Mouse (Mus musculus) MEL (cell line): ENCODE results near the gene Cxcl10. TPM values are rescaled to one million over a fixed set of nuclear protein-coding genes. Genes with fewer than 3 reads are reported as not detected.

Source experiments
- DNase-seq: peaks from one replicate; pipeline ENCODE4 v3.0.0; 2011; ENCODE audit warnings: low read depth, low spot score
- H3K27ac ChIP-seq: 2 replicates; pipeline ENCODE4 v1.5.1; 2012; ENCODE audit warnings: low read depth, mild to moderate bottlenecking, control low read depth, low read length, moderate library complexity; ENCODE audit not compliant: control insufficient read depth
- H3K27me3 ChIP-seq, 2 experiments: fragments of 150-350 bp in 1 of 2; sonication (generic) in 1 of 2; 2 replicates each; pipeline ENCODE4 v1.6.1; 2012; ENCODE audit warnings: low read length in 2 of 2, mild to moderate bottlenecking in 2 of 2, improper control_type of control experiment in 1 of 2, moderate library complexity in 1 of 2; ENCODE audit not compliant: insufficient read depth in 2 of 2, control insufficient read depth in 1 of 2
- H3K36me3 ChIP-seq, 2 experiments: 2 replicates each; pipeline ENCODE4 v1.6.1; 2012 to 2014; ENCODE audit warnings: low read length in 2 of 2, improper control_type of control experiment in 1 of 2, inconsistent platforms in 1 of 2, mild to moderate bottlenecking in 1 of 2; ENCODE audit not compliant: insufficient read depth in 2 of 2, control insufficient read depth in 1 of 2
- H3K4me1 ChIP-seq, 2 experiments: fragments of 150-350 bp in 1 of 2; sonication (generic) in 1 of 2; 2 replicates each; pipeline ENCODE4 v1.6.1; 2012; ENCODE audit warnings: low read length in 2 of 2, improper control_type of control experiment in 1 of 2, mild to moderate bottlenecking in 1 of 2; ENCODE audit not compliant: insufficient read depth in 2 of 2, control insufficient read depth in 1 of 2
- H3K4me3 ChIP-seq, 2 experiments: fragments of 150-350 bp in 1 of 2; sonication (generic) in 1 of 2; 2 replicates each; pipeline ENCODE4 v1.5.1; 2012; ENCODE audit warnings: low read depth in 2 of 2, low read length in 2 of 2, mild to moderate bottlenecking in 2 of 2, moderate library complexity in 2 of 2, control low read depth in 1 of 2, improper control_type of control experiment in 1 of 2; ENCODE audit not compliant: control insufficient read depth in 1 of 2, insufficient read depth in 1 of 2
- H3K79me2 ChIP-seq: 2 replicates; pipeline ENCODE4 v1.6.1; 2012; ENCODE audit warnings: mild to moderate bottlenecking, low read length, moderate library complexity; ENCODE audit not compliant: control insufficient read depth, poor library complexity, insufficient read depth
- H3K9ac ChIP-seq: 2 replicates; pipeline ENCODE4 v1.6.1; 2012; ENCODE audit warnings: low read depth, mild to moderate bottlenecking, control low read depth, low read length, moderate library complexity; ENCODE audit not compliant: control insufficient read depth, poor library complexity, severe bottlenecking
- H3K9me3 ChIP-seq: fragments of 150-350 bp; sonication (generic); replicated peaks from 2 replicates; pipeline ENCODE4 v1.6.1; 2012; ENCODE audit warnings: mild to moderate bottlenecking, low read length, improper control_type of control experiment, moderate library complexity; ENCODE audit not compliant: insufficient read depth
- BHLHE40 ChIP-seq: IDR thresholded peaks from 2 replicates; pipeline ENCODE4 v1.6.1; 2012; ENCODE audit warnings: low read depth, mild to moderate bottlenecking, inconsistent platforms, low read length, improper control_type of control experiment, borderline replicate concordance
- CHD1 ChIP-seq: IDR thresholded peaks from 2 replicates; pipeline ENCODE4 v1.6.1; 2012; ENCODE audit warnings: low read depth, mild to moderate bottlenecking, inconsistent platforms, low read length, improper control_type of control experiment
- CHD2 ChIP-seq: IDR thresholded peaks from 2 replicates; pipeline ENCODE4 v1.6.1; 2011; ENCODE audit warnings: low read length, improper control_type of control experiment
- E2F4 ChIP-seq: IDR thresholded peaks from 2 replicates; pipeline ENCODE4 v1.6.1; 2011; ENCODE audit warnings: low read depth, low read length, improper control_type of control experiment, borderline replicate concordance
- ELF1 ChIP-seq: IDR thresholded peaks from 2 replicates; pipeline ENCODE4 v1.6.1; 2014; ENCODE audit warnings: low read depth, mild to moderate bottlenecking, inconsistent platforms, low read length, improper control_type of control experiment, moderate library complexity
- ETS1 ChIP-seq: IDR thresholded peaks from 2 replicates; pipeline ENCODE4 v1.6.1; 2012; ENCODE audit warnings: low read depth, mild to moderate bottlenecking, inconsistent platforms, low read length, improper control_type of control experiment, moderate library complexity
- JUND ChIP-seq: IDR thresholded peaks from 2 replicates; pipeline ENCODE4 v1.6.1; 2011; ENCODE audit warnings: low read depth, mild to moderate bottlenecking, improper control_type of control experiment, low read length
- KAT2A ChIP-seq: conservative IDR thresholded peaks from 2 replicates; pipeline ENCODE4 v1.6.1; 2012; ENCODE audit warnings: low read depth, low read length, improper control_type of control experiment, inconsistent platforms
- MAX ChIP-seq: IDR thresholded peaks from 2 replicates; pipeline ENCODE4 v1.6.1; 2011; ENCODE audit warnings: low read length, improper control_type of control experiment
- MXI1 ChIP-seq: IDR thresholded peaks from 2 replicates; pipeline ENCODE4 v1.6.1; 2011; ENCODE audit warnings: mild to moderate bottlenecking, low read depth, low read length, improper control_type of control experiment
- NRF1 ChIP-seq: IDR thresholded peaks from 2 replicates; pipeline ENCODE4 v1.6.1; 2014; ENCODE audit warnings: low read depth, mild to moderate bottlenecking, inconsistent platforms, low read length, improper control_type of control experiment, moderate library complexity; ENCODE audit not compliant: poor library complexity, insufficient read depth, severe bottlenecking
- POLR2A ChIP-seq, 2 experiments: IDR thresholded peaks; 2 replicates each; pipeline ENCODE4 v1.6.1; 2011 to 2012; ENCODE audit warnings: low read length in 2 of 2, mild to moderate bottlenecking in 2 of 2, control low read depth in 1 of 2, improper control_type of control experiment in 1 of 2, low read depth in 1 of 2, moderate library complexity in 1 of 2; ENCODE audit not compliant: control insufficient read depth in 1 of 2, insufficient read depth in 1 of 2, poor library complexity in 1 of 2
- POLR2AphosphoS2 ChIP-seq: IDR thresholded peaks from 2 replicates; pipeline ENCODE4 v1.6.1; 2011; ENCODE audit warnings: low read length, improper control_type of control experiment
- POLR2AphosphoS5 ChIP-seq: IDR thresholded peaks from 2 replicates; pipeline ENCODE4 v1.6.1; 2012; ENCODE audit warnings: low read depth, borderline replicate concordance, mild to moderate bottlenecking, inconsistent platforms, low read length, moderate library complexity, mixed read lengths
- RAD21 ChIP-seq: IDR thresholded peaks from 2 replicates; pipeline ENCODE4 v1.6.1; 2011; ENCODE audit warnings: mild to moderate bottlenecking, low read depth, low read length, improper control_type of control experiment
- SIN3A ChIP-seq: IDR thresholded peaks from 2 replicates; pipeline ENCODE4 v1.6.1; 2012; ENCODE audit warnings: low read length, improper control_type of control experiment, inconsistent platforms
- SMC3 ChIP-seq: IDR thresholded peaks from 2 replicates; pipeline ENCODE4 v1.6.1; 2011; ENCODE audit warnings: low read depth, low read length, improper control_type of control experiment
- TAL1 ChIP-seq: IDR thresholded peaks from 2 replicates; pipeline ENCODE4 v1.6.1; 2012; ENCODE audit warnings: mild to moderate bottlenecking, inconsistent platforms, low read length, moderate library complexity, mixed read lengths
- TCF12 ChIP-seq: IDR thresholded peaks from 2 replicates; pipeline ENCODE4 v1.6.1; 2014; ENCODE audit warnings: low read depth, mild to moderate bottlenecking, inconsistent platforms, low read length, improper control_type of control experiment, moderate library complexity
- USF1 ChIP-seq: IDR thresholded peaks from 2 replicates; pipeline ENCODE4 v1.6.1; 2014; ENCODE audit warnings: low read depth, mild to moderate bottlenecking, inconsistent platforms, low read length, improper control_type of control experiment, moderate library complexity
- ZC3H11A ChIP-seq: IDR thresholded peaks from 2 replicates; pipeline ENCODE4 v1.6.1; 2012; ENCODE audit warnings: low read depth, mild to moderate bottlenecking, inconsistent platforms, low read length, improper control_type of control experiment
- ZMIZ1 ChIP-seq: IDR thresholded peaks from 2 replicates; pipeline ENCODE4 v1.6.1; 2012; ENCODE audit warnings: low read depth, mild to moderate bottlenecking, inconsistent platforms, low read length, improper control_type of control experiment, moderate library complexity
- ZNF384 ChIP-seq: IDR thresholded peaks from 2 replicates; pipeline ENCODE4 v1.6.1; 2012; ENCODE audit warnings: low read depth, mild to moderate bottlenecking, inconsistent platforms, low read length, improper control_type of control experiment
- polyA plus RNA-seq, 2 experiments: library from polyadenylated mRNA; stranded (reverse) in 1 of 2; unstranded in 1 of 2; fragments of >175 nt in 1 of 2; fragments of >200 nt in 1 of 2; gene quantifications; 2 replicates each; pipeline versions ENCODE4 v1.2.1 to v1.2.4; 2012; ENCODE audit warnings: low replicate concordance in 2 of 2, low read depth in 1 of 2; ENCODE audit not compliant: insufficient read length in 2 of 2, insufficient read depth in 1 of 2, missing spikeins in 1 of 2
- total RNA-seq: library from RNA; depleted of rRNA; stranded (reverse); fragments of 300-350 nt; gene quantifications from 2 replicates; pipeline ENCODE4 v1.2.3, GENCODE M21; 2012

Cxcl10 gene
- total and polyA plus RNA-seq, 3 experiments, result 0.11 TPM; not detected in 2

- peak; percentile 71 for DNase-seq
Observed at GRCm38 (mm10) chr5:92318119-92318518, 30.6 kb downstream of the Cxcl10 start.

DNA sequence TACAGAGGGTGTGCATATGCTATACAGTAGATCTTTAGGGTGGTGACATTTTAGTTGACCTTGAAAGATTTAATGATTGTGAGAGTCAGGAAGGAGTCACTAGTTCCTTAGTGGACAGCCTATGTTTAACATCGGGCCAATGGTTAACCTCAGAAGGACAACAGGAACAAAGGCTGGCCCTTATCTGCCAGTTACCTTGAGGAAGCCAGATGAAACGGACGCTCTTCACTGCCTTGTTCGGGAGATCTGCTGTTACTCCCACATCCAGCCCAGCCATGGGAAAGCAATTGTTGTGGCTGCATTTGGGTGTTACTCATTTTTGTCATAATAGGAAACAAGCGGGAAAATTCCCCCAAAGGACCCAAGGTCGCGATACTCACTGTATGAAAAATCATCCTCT lies 34.9 kb downstream of the Cxcl10 start:
- Histone ChIP-seq H3K36me3 (peaks cover 0 to under 1% of the 10 kb centered on the region in 2 experiments; a peak in 2 of 4 replicates), H3K4me1 (peaks cover 0 to under 1% of the 10 kb centered on the region in 2 experiments; a peak in 2 of 4 replicates), H3K79me2 (peaks cover 10% of the 10 kb centered on the region), H3K9me3 (no peaks in the 10 kb centered on the region), H3K27me3 (no peaks in the 10 kb centered on the region; a peak in 1 of 4 replicates), H3K4me3 (no peak overlapping the region), H3K27ac (no peak overlapping the region), H3K9ac (no peak overlapping the region)
- TF ChIP-seq POLR2AphosphoS5, result no peak
- TF ChIP-seq E2F4, result no peak
- TF ChIP-seq POLR2A (IDR thresholded peaks at IDR 0.05; ENCODE audit: control insufficient read depth in 1 of 2, insufficient read depth in 1 of 2, low read depth in 1 of 2, low read length in 2 of 2, poor library complexity in 1 of 2), result no peak
- TF ChIP-seq TCF12, result no peak
- TF ChIP-seq ETS1, result no peak
- TF ChIP-seq USF1, result no peak
- TF ChIP-seq SMC3, result no peak
- no peak for TF ChIP-seq ELF1
- no peak for TF ChIP-seq CHD2
- TF ChIP-seq RAD21, result no peak
- no peak for TF ChIP-seq BHLHE40
- no peak for TF ChIP-seq SIN3A
- TF ChIP-seq ZMIZ1, result no peak
- TF ChIP-seq TAL1, result no peak
- TF ChIP-seq CHD1, result no peak
- no peak for TF ChIP-seq MXI1
- no peak for TF ChIP-seq ZNF384
- TF ChIP-seq JUND, result no peak
- TF ChIP-seq ZC3H11A, result no peak
- DNase-seq, result peak; percentile 22

More at GRCm38 (mm10) chr5:92318119-92318518, 30.6 kb downstream of the Cxcl10 start:
- Histone ChIP-seq H3K9ac (no peak overlapping the region), H3K4me3 (no peak overlapping the region), H3K9me3 (no peaks in the 10 kb centered on the region), H3K79me2 (no peaks in the 10 kb centered on the region), H3K27me3 (peaks cover 0 to 1% of the 10 kb centered on the region in 2 experiments; a peak in 2 of 4 replicates), H3K4me1 (no peaks in the 10 kb centered on the region; a peak in 1 of 4 replicates), H3K27ac (no peak overlapping the region), H3K36me3 (no peaks in the 10 kb centered on the region)
- TF ChIP-seq POLR2A (IDR thresholded peaks at IDR 0.05; ENCODE audit: control insufficient read depth in 1 of 2, insufficient read depth in 1 of 2, low read depth in 1 of 2, low read length in 2 of 2, poor library complexity in 1 of 2), result no peak
- TF ChIP-seq MAX, result no peak
- no peak for TF ChIP-seq JUND
- no peak for TF ChIP-seq POLR2AphosphoS2
- no peak for TF ChIP-seq CHD2
- TF ChIP-seq BHLHE40, result no peak
- TF ChIP-seq NRF1, result no peak
- no peak for TF ChIP-seq SMC3
- TF ChIP-seq RAD21, result no peak
- TF ChIP-seq ZMIZ1, result no peak
- TF ChIP-seq KAT2A, result no peak
- TF ChIP-seq CHD1, result no peak
